Mouse (Mus musculus) embryonic facial prominence, embryonic 13.5 days (tissue): ENCODE measurements around the gene Gm20604. TPM values are rescaled to one million over a fixed set of nuclear protein-coding genes. Genes with fewer than 3 reads are reported as not detected.

Experiments
- ATAC-seq: fragments of 200-750 bp; cut with Nextera tagmentation; 2 replicates; pipeline ENCODE4 v1.8.0; 2017; ENCODE audit warnings: low read depth; ENCODE audit not compliant: insufficient number of reproducible peaks, insufficient read depth, low FRiP score, low TSS enrichment
- H3K27ac ChIP-seq: fragments of 300-500 bp; sonication (generic); 2 replicates; pipeline ENCODE4 v1.5.1; 2015; ENCODE audit warnings: moderate library complexity, mild to moderate bottlenecking, inconsistent platforms
- H3K27me3 ChIP-seq: fragments of 300-500 bp; sonication (generic); 2 replicates; pipeline ENCODE4 v1.6.1; 2015; ENCODE audit warnings: mild to moderate bottlenecking, inconsistent platforms
- H3K36me3 ChIP-seq: fragments of 300-500 bp; sonication (generic); 2 replicates; pipeline ENCODE4 v1.6.1; 2015; ENCODE audit warnings: mild to moderate bottlenecking, inconsistent platforms
- H3K4me1 ChIP-seq: fragments of 300-500 bp; sonication (generic); 2 replicates; pipeline ENCODE4 v1.6.1; 2015; ENCODE audit warnings: inconsistent platforms
- H3K4me2 ChIP-seq: fragments of 300-500 bp; sonication (generic); 2 replicates; pipeline ENCODE4 v1.6.1; 2015; ENCODE audit warnings: moderate library complexity, mild to moderate bottlenecking, inconsistent platforms
- H3K4me3 ChIP-seq: fragments of 300-500 bp; sonication (generic); 2 replicates; pipeline ENCODE4 v1.5.1; 2015; ENCODE audit warnings: mild to moderate bottlenecking, inconsistent platforms
- H3K9ac ChIP-seq: fragments of 300-500 bp; sonication (generic); 2 replicates; pipeline ENCODE4 v1.6.1; 2015; ENCODE audit warnings: mild to moderate bottlenecking, inconsistent platforms
- H3K9me3 ChIP-seq: fragments of 300-500 bp; sonication (generic); 2 replicates; pipeline ENCODE4 v1.6.1; 2016; ENCODE audit warnings: inconsistent platforms
- WGBS: fragments of 180-500 bp; shearing (Covaris S2); methylation state at CpG from one replicate; pipeline ENCODE4 v1.1.7; 2015; ENCODE audit warnings: mixed read lengths; 5-methylcytosine and 5-hydroxymethylcytosine counted together
- polyA plus RNA-seq: library from polyadenylated mRNA; unstranded; fragments of >200 nt; fragmentation: Nextera tagmentation; extraction: Ambion mirVana; gene quantifications from 2 replicates; pipeline ENCODE4 v1.2.1, GENCODE M21; 2015

Gm20604 gene
- polyA plus RNA-seq, 1 experiment from 2014 or later = 28.5 TPM

DNA sequence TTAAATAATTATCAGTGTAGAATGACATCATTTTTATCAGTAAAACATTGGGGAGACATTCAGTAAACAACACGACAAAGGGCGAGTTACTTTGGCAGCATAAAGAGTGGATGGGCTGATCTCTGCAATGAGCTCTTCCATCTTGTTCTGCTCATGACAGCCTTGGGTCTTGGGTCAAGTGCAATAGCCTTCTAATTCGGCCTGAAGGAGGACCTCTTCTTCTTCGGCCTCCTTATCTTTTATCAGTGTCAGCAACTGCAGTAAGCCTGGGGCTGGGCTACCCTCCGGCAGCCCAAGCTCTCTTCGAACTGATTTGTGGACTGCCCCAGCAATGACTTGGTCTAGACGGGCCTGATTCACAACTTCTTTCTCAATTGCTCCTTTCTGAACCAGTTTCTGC is 16.4 kb downstream of the Gm20604 start:
- 86% methylated on average over 7 of the region's 7 CpGs for WGBS
- no peaks in the 10 kb centered on the region for H3K9me3 ChIP-seq
- peaks cover 18% of the 10 kb centered on the region for H3K4me1 ChIP-seq
- no peaks in the 10 kb centered on the region for H3K27me3 ChIP-seq
- H3K27ac ChIP-seq = no peak overlapping the region
- peak overlapping the region; percentile 85; the same call in 1 of the 2 replicates for H3K9ac ChIP-seq
- no peak overlapping the region for H3K4me3 ChIP-seq
- peaks cover 7% of the 10 kb centered on the region; the same call in 1 of the 2 replicates for H3K36me3 ChIP-seq
- ATAC-seq = no peak
- peak overlapping the region; percentile 85; the same call in 1 of the 2 replicates for H3K4me2 ChIP-seq

DNA sequence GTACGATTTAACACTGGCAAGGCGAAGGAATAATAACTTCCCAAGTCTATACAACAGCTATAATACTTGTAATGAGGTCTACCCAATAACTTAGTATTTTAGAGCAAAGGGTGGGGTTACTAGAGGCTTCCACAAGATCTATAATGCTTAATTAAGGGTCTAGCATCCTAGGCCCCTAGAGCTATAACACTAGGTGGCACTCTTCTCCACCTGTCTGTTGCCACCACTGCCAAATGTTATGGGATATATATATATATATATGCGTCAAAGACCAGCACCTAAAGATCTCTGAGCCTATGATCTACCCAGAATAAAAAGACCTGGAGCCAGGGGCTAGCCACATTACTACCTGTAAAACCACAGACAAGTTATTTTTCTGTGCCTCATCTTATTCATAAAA is 18.2 kb downstream of the Gm20604 start:
- no peak for ATAC-seq
- Histone ChIP-seq H3K36me3 (0 out of 2 replicates have a peak, but pooled peaks cover 4% of the 10 kb centered on the region), H3K4me2 (no peak overlapping the region), H3K9ac (no peak overlapping the region), H3K9me3 (no peaks in the 10 kb centered on the region), H3K4me3 (no peak overlapping the region), H3K27me3 (no peaks in the 10 kb centered on the region), H3K27ac (no peak overlapping the region), H3K4me1 (peaks cover 18% of the 10 kb centered on the region)
- WGBS = 65% methylated on average over 3 of the region's 3 CpGs

DNA sequence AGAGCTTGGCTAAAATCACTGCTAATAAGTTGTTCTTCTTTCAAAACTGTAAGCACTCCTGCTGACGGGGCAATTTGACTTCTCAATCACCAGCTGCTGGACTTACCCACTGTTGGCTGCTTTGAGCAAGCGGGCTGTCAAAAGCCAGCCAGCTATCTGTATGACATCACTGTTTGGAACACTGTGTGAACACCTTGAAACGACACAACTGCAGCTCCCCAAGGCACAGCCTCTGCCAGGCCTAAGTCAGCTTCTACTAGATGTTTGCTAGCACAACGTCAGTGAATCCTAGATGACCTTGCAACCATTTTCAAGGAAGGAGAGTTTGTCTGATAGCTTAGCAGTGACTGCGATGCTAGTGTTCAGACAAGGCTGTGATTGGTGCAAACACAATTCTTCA is 19.4 kb downstream of the Gm20604 start:
- no peak overlapping the region for H3K27ac ChIP-seq
- H3K27me3 ChIP-seq = no peaks in the 10 kb centered on the region
- H3K9me3 ChIP-seq = no peaks in the 10 kb centered on the region
- ATAC-seq = no peak
- no peak overlapping the region for H3K4me2 ChIP-seq
- no peak overlapping the region for H3K9ac ChIP-seq
- no peak overlapping the region for H3K4me3 ChIP-seq
- H3K4me1 ChIP-seq = peaks cover 9% of the 10 kb centered on the region
- WGBS = 80% methylated on average over 5 of the region's 5 CpGs
- 0 out of 2 replicates have a peak, but pooled peaks cover 4% of the 10 kb centered on the region for H3K36me3 ChIP-seq

DNA sequence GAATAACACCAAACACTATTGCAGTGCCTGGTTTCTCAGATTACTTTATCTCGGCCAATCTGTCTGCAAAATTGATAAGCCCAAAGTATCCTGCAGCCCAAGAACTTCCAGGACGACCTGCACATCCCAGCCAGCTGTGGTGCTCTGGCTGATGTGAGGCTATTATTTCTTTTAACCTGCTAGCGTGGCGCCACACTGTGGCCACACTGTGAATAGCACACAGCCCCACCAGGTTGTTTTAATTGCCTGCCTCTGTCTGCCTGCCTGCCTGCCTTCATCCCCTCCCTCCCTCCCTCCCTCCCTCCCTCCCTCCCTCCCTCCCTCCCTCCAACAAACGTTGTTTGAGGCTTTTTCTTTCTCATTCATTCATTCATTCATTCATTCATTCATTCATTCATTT is 25.1 kb downstream of the Gm20604 start:
- no peak for ATAC-seq
- no peaks in the 10 kb centered on the region for H3K27me3 ChIP-seq
- no peak overlapping the region for H3K9ac ChIP-seq
- H3K36me3 ChIP-seq = no peaks in the 10 kb centered on the region
- H3K9me3 ChIP-seq = no peaks in the 10 kb centered on the region
- no peak overlapping the region for H3K4me3 ChIP-seq
- 13% methylated on average over 4 of the region's 5 CpGs for WGBS
- peaks cover 19% of the 10 kb centered on the region for H3K4me1 ChIP-seq
- no peak overlapping the region for H3K4me2 ChIP-seq
- H3K27ac ChIP-seq = no peak overlapping the region

DNA sequence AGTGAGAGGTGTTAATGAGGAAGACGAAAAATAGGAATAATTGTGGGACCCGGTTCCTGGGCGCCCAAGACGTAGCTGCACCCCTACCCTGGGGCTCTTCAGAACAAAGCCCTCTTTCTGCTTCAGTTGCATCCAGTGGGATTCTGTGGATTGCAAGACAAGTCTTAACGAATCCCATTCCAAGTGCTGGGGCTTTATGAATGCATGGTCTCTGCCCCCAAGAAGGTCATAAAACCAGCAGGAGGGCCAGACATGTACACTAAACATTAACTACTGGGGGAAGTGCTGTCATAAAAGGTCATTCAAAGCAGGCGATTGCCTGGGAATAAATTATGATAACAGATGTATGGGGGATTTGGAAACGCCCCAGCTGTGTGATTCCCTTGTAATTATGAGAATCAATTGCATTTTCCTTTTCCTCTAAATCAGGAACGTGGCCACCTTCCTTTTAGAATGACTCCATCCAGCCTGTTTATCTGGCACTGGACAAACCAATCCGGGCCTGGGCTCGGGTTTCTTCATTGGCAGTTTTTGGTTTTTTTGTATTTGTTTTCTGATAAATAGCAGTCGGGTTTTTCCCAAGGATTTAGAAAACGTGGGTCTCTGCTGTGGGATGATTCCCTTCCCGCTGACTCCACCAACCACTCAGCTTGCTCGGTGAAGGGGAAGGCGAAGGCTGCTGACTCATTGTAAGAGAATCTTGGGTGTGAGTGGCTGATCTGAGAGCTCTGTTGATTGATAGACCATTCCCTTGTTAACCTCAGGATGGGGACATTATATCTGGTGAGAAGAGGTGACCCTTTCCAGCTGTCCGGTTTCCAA is 27.5 kb downstream of the Gm20604 start:
- H3K27me3 ChIP-seq = no peaks in the 10 kb centered on the region
- H3K4me2 ChIP-seq = peak overlapping the region; percentile 53
- no peaks in the 10 kb centered on the region for H3K36me3 ChIP-seq
- H3K9me3 ChIP-seq = no peaks in the 10 kb centered on the region
- peaks cover 20% of the 10 kb centered on the region for H3K4me1 ChIP-seq
- peak overlapping the region; percentile 18 for H3K4me3 ChIP-seq
- 41% methylated on average over 16 of the region's 16 CpGs for WGBS
- ATAC-seq = peak; percentile 29; the same call in 1 of the 2 replicates
- no peak overlapping the region for H3K9ac ChIP-seq
- peak overlapping the region; percentile 76 for H3K27ac ChIP-seq

DNA sequence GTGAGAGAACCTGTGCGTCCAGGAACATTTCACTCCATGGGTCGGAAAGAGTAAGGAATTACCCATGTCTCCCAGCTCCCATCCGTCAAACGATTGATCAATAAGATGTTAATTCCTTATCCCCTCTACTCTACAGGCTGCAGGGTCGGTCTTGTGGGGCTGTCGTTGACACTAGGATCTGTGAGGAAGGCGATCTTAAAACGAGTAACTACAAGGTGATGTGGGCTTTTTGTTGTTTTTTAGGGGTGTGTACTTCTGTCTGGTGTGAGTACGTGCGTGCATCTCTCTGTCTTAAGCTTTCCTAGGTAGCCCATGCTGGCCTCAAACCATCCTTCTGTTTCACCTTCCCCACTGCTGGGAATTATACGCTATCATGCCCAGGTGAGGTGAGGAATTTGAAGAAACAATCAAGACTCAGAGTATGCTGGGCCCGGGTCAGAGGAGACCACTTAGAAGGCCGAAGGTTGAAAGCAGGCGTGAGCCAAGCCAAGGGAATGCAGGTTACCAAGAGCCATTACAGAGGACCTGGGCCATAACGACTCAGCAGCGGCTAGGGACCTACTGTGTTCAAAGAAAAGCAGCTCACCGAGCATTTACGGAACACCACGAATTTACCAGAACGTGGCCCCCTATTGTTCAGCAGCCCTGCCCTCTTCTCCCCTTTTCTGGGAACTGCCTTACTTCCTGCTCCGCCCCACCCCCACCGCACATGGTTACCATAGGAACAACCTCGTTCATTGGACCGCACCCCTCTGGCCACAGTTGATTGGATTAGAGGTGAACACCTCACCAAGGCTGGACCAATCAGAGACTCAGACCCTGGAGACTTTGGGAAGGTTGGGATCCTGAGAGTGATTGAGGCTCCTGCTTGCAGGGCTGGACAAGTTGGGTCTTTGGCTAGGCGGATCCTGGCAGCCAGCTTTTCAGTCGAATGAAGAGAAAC is 28.3 kb downstream of the Gm20604 start:
- H3K4me2 ChIP-seq = peak overlapping the region; percentile 53
- H3K9ac ChIP-seq = no peak overlapping the region

DNA sequence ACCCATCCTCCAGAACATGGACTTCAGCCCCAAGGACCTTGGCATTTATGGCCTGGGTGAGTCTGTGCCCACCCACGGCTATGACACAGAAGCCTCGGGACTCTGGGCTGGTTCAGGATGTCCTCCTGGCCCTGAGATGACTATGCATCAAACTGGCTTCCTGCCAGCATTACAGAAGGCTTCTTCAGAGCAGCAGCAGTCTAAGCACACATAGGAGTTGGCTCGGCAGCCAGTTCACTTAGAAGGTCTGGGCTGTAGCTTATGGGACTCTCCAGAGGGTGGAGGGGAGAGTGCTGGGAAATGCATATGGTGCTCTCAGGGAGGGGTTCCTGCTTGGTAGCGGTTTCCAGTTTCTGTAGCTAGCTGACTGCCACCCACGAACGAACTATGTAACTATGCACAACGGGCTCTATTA is 32.7 kb downstream of the Gm20604 start:
- no peak overlapping the region for H3K4me2 ChIP-seq
- H3K4me1 ChIP-seq = peaks cover 18% of the 10 kb centered on the region
- no peak overlapping the region for H3K9ac ChIP-seq
- H3K27ac ChIP-seq = 0 out of 2 replicates have a peak overlapping the region, but pooled peaks have one; percentile 3
- H3K9me3 ChIP-seq = no peaks in the 10 kb centered on the region
- no peak overlapping the region for H3K4me3 ChIP-seq
- 63% methylated on average over 7 of the region's 7 CpGs for WGBS
- H3K36me3 ChIP-seq = no peaks in the 10 kb centered on the region
- no peak for ATAC-seq
- no peaks in the 10 kb centered on the region for H3K27me3 ChIP-seq

More for the DNA sequence above, 28.3 kb downstream of the Gm20604 start:
- Histone ChIP-seq H3K36me3 (no peaks in the 10 kb centered on the region), H3K4me3 (peak overlapping the region; percentile 18), H3K27ac (peak overlapping the region; percentile 76), H3K9me3 (no peaks in the 10 kb centered on the region), H3K27me3 (no peaks in the 10 kb centered on the region), H3K4me1 (peaks cover 23% of the 10 kb centered on the region)
- ATAC-seq = peak; percentile 93
- 35% methylated on average over 26 of the region's 26 CpGs for WGBS

DNA sequence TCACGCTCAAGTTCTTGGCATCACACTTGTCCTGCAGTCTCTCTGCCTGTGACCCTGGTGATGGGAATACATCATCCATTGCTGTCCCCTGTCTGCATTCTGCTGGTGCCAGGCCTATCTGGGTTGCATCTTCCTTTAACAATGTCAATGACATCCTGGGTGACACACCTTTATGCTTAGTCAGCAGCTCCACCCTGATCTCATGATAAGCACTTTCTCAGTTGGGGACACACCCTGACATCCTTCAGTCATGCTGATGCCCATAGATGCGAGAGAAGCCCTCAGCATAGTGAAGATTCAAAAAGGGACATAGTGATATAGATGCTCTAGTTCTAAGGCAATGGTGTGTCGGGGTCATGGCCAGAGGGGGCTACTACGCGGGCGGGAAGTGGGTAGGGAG is 33.3 kb downstream of the Gm20604 start:
- WGBS = 92% methylated on average over 6 of the region's 6 CpGs
- no peak overlapping the region for H3K27ac ChIP-seq
- no peaks in the 10 kb centered on the region for H3K36me3 ChIP-seq
- H3K9me3 ChIP-seq = no peaks in the 10 kb centered on the region
- no peak for ATAC-seq
- H3K4me2 ChIP-seq = no peak overlapping the region
- peaks cover 12% of the 10 kb centered on the region for H3K4me1 ChIP-seq
- H3K4me3 ChIP-seq = no peak overlapping the region
- H3K9ac ChIP-seq = no peak overlapping the region
- no peaks in the 10 kb centered on the region for H3K27me3 ChIP-seq

DNA sequence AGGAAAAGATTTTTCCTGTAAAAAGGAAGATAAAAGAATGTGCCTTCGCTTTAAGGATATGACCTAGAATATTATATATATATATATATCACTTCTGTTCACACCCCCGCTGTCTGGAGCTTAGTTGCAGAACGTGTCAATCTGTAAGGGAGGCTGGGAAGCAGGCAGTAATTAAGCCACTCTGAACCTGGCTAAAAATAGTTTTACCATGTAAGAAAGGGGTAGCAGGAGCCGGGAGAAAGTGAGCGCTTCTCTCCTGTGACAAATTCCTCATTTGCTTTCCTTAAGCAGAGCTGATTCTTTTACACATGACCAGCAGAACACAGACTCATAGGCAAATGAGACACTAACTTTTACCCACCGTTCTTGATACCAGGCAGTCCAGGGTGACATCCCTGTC is 34.6 kb downstream of the Gm20604 start:
- Histone ChIP-seq H3K36me3 (no peaks in the 10 kb centered on the region), H3K4me2 (no peak overlapping the region), H3K4me1 (peaks cover 18% of the 10 kb centered on the region), H3K27me3 (no peaks in the 10 kb centered on the region), H3K9me3 (no peaks in the 10 kb centered on the region), H3K4me3 (no peak overlapping the region), H3K27ac (no peak overlapping the region), H3K9ac (no peak overlapping the region)
- no peak for ATAC-seq
- 62% methylated on average over 6 of the region's 6 CpGs for WGBS

DNA sequence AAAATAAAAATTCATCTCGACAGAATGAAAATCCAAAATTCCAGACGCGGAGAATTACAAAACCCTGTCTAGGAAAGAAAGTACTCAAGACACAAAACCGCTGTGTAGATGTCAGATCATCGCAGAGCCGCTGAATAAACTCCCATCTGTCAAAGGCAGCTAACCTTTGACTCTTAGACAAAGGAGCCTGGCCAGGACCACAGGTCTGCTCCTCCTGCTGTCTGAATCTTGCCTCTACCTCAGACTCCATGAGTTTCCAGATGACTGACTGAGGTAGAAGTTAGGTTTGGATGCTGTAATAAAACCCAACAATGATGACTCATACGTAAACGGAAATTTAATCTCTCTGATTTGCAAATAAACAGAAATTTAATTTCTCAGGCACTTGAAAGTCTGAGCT is 35.5 kb downstream of the Gm20604 start:
- WGBS = 70% methylated on average over 8 of the region's 8 CpGs
- Histone ChIP-seq H3K36me3 (no peaks in the 10 kb centered on the region), H3K27ac (no peak overlapping the region), H3K9me3 (no peaks in the 10 kb centered on the region), H3K9ac (no peak overlapping the region), H3K4me1 (peaks cover 18% of the 10 kb centered on the region), H3K4me2 (no peak overlapping the region), H3K4me3 (no peak overlapping the region), H3K27me3 (no peaks in the 10 kb centered on the region)
- ATAC-seq = no peak

DNA sequence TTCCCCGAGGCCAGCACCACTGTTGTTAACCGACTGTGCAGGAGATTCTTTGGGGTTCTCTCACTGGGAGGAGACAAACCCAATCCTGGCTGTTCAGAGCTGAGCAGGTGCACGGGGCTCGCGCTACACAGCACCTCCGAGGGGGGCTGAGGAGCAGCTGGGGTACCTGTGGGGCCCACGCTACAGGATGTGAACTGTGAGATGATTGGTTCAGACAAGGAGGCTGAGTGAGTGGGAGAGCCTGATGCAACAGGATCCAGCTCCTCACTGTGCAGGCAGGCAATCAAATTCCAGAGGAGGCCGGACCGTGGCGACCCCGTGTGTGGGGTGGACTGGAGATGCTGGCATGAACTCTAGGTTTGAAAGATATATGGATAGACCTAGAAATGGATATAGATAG is 36.0 kb downstream of the Gm20604 start:
- Histone ChIP-seq H3K4me1 (peaks cover 18% of the 10 kb centered on the region), H3K9me3 (no peaks in the 10 kb centered on the region), H3K27me3 (no peaks in the 10 kb centered on the region), H3K4me3 (no peak overlapping the region), H3K4me2 (no peak overlapping the region), H3K36me3 (no peaks in the 10 kb centered on the region), H3K9ac (no peak overlapping the region), H3K27ac (no peak overlapping the region)
- ATAC-seq = no peak
- WGBS = 50% methylated on average over 11 of the region's 11 CpGs
